Mouse (Mus musculus) kidney, adult 8-10 months (tissue): ENCODE results near the gene Tns3.
A peak's percentile ranks its signal among the peaks of the same experiment; 100 is the strongest.

ENCODE experiments used
- DNase-seq, 2 experiments: peaks; one replicate each; pipeline ENCODE4 v3.0.0; 2022

The Tns3 gene

GRCm38 (mm10) chr11:8467403-8468160, 196.8 kb downstream of the Tns3 start:
- DNase-seq: no peak

DNA sequence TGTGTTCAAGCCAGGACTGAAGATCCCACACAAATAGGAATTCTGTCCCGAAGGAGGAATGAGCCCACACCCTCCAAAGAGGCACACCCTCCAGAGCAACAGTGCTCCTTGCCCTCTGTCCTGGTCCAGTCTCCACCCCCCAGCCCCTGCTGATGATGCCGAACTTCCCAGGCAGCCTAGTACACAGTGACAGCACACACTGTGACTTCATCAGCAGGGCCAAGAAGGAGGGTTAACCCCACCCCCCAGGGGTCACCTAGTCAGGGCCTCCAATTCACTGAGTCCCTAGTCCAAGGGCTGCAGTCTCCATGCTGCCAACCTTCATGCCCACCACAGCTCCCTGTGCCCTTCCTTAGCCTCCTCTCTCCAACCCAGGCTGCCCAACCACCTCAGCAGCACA, 200.5 kb downstream of the Tns3 start:
- no peak for DNase-seq

DNA sequence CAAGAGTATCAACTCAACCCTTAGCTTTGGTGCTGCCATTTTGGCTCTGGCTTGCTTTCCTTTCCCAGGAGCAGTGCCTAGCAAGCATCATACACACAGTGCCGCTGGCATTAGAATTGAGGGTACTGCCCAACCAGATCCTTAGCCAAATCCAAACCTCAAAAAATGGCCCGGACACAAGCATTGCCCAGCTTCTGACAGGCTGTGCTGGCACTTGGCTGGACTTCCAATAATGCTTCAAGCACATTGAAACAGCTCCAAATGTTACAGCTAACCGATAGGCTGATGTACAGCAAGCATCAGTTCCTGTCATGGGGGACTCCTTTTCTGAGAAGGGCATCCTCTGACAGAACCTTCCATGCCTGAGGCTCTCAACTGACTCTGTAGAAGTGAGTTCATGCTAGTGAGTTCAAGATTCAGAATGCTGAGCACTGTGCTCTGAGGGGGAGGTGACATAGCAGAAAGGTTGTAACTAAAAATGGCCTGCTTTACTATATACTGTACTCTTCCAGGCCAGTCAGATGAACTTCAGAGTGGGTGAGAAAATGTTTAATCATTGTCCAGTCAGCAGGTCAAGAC, 201.4 kb downstream of the Tns3 start:
- no peak for DNase-seq

GRCm38 (mm10) chr11:8460835-8461234, 203.5 kb downstream of the Tns3 start:
- DNase-seq: no peak

DNA sequence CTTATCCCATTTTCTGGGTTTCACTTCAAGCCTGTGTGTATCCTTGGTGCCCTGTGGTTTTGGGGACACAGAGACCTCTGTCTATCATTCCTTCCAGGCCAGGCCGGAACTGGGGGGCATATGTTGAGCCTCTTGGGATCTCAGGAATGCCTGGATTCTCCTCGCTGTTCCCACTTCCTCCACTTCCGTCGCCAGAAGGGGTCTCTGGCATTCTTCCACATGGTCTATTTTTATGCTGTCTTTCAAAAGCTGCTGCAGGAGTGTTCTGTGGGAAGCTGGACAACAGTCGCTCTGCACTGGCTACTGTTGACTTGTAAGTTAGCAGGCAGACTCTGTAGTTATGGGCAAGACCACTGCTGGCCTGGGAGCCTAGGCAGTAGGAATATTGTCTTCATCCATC, 206.4 kb downstream of the Tns3 start:
- peak; percentile 15 to 29 for DNase-seq

DNA sequence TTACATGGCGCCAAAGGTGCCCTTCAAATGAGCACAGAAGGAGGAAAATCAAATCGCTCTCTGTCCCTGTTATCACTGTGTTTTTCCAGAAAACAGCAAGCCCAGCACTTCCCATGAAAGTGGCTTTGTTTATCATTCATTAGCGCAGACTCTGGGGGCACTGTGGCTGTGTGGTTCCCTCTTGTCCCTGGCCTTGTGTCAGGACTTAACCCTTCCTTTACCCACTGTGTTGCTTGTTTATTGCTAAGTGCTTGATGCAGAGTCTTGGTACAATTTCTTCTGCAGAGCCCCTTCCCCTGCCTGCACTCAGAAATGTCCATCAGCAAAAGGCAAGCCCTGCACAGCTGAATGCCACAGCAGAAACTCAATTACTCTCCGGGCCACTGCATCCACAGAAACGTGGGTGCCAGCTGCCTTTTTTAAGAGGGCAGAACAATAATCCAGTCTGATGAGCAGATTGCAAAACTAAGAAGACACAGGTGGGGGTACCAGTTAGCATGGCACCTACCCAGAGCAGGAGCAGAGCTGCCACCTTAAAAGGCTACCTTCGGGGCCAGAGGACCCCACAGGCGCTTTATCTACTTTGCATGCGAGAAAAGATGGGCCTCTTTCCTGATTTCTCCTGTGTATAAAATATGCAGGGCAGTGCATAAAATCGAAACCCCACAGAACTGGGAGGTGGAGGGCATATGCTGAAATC, 207.6 kb downstream of the Tns3 start:
- no peak for DNase-seq

DNA sequence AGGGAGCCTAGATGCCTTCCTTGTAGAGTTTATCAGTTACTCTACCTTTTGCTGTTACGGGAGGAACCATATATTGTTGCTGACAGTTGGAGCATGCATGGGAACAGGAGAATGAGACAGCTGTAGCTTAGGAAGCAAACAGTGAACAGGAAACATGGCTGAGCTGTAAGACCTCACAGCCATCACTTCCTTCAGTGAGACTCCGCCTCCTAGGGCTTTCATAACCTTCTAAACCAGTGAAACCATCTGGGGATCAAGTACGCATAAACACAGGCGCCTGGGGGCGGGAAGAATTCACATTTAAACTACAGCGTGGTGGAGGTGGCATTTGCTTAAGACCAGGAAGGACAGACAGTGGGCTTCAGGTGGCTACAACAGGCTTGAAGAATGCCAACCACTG, 208.7 kb downstream of the Tns3 start:
- no peak for DNase-seq

- DNase-seq: no peak
These were observed 211.1 kb downstream of the Tns3 start for GRCm38 (mm10) chr11:8453252-8453651.

- no peak for DNase-seq
These were observed 212.6 kb downstream of the Tns3 start for GRCm38 (mm10) chr11:8451597-8452201.

GRCm38 (mm10) chr11:8450540-8450939, 213.8 kb downstream of the Tns3 start:
- DNase-seq: no peak

DNA sequence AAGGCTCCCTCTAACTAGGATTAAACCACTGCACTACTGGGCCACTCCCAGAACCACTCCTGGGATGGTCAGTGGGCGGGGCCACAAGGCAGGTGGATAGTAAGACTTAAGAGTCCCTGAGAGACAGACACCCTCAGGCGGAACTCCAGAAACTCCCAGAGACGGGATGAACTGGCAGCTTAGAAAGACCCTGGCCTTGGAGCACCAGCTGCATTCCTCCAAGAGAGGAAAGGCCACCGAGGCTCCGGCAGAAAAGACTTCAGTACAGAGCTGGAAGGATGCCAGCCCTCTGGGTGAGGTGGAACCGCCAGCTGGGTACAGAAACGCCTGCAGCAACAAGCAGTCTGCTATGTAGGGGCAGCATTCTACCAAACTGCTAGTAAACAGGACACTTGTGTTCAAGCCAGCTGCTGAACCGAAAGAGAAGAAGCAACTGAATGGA, 218.4 kb downstream of the Tns3 start:
- DNase-seq: peak; percentile 53 to 60

GRCm38 (mm10) chr11:8444759-8445422, 219.4 kb downstream of the Tns3 start:
- no peak for DNase-seq

DNA sequence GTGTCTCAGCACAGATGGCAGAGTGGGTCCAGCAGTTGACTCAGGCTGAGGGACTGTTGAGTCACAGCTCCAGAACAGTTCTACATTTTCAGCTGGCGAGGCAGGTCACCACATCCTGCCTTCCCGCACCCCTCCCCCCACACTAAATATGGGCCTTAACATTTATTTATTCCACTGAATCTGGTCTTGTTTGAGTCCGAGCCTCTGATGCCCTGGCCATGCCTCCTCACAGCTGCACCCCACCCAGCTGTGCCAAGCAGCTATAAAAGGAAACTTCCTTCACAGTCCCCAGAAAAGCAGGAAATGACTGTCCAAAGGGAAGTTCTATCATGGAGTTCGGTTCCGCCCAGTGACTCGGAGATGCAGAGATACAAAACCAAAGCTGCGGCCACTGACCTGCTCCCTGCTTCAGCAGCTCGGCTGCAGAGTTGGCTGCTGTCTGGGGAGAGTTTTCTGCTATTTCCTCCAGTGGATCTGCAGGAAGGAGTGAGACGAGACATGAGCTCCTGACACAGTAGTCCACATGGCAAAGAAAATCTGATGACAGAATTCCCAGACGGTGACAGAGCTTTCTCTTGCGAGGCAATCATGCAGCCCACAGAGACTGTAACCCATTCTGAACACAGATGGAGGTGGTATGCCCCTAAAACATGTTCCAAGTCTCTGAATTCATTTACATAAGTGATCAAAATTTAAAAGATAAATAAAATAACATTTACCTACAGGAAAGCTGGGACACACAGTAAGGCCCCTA, 220.6 kb downstream of the Tns3 start:
- DNase-seq: peak; percentile 49 to 52

GRCm38 (mm10) chr11:8440706-8441105, 223.6 kb downstream of the Tns3 start:
- DNase-seq: no peak

DNA sequence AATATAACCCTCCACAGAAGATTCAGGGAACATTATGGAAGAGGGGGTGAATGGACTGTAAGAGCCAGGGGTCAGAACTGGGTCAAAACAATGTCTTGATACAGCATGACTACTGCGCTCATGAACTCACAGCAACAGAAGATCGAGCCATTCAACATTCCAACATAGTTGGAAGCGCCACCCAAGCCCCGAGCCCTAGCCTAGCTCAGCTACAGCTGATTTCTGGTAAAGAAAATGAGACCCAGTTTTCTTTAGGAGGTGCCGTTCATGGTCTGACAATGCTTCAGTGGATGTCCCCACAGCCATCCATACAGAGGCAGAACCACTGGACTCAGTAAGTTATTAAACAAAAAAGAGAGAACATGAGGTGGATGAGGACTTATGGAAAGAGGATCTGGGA, 224.1 kb downstream of the Tns3 start:
- DNase-seq: no peak

DNA sequence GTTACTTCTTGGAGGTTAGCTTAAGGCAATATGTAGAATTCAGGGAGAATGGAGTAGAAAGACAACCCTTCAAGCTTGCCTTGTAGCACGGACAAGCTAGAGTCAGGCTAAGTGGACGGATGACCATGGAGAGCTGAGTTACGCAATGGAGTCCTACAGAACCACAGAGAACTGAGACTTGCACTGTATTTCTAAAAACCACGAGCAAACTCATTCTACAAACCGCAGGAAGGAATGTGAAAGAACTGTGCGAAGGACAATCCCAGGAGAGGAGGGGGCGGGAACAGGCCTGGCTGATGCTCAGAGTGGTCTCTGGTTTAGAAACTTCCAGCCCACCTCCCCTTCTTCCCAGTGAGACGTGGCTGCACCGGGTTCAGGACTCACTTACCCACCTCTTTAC, 225.3 kb downstream of the Tns3 start:
- DNase-seq: no peak

GRCm38 (mm10) chr11:8438269-8438668, 226.1 kb downstream of the Tns3 start:
- no peak for DNase-seq

- DNase-seq: no peak
These were observed 229.2 kb downstream of the Tns3 start for GRCm38 (mm10) chr11:8435101-8435500.

DNA sequence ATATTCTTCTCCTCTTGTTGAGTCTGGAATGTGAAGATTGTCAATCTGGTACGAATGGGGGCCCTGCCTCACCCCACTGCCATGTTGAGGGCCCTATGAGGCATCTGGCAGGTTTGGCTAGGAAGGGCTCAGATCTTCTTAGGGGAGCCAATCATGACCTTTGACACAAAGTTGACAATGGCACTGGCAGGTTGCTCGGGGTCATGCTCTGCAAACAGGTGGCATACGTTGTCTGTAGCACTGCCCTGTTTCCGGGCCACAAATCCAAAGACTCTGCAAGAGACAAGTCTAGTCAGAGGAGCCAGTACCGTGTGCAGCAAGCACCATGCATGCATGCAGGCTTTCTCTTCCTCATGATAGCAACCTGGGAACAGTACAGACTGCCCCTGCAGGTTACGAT, 230.0 kb downstream of the Tns3 start:
- no peak for DNase-seq

GRCm38 (mm10) chr11:8433443-8433842, 230.9 kb downstream of the Tns3 start:
- no peak for DNase-seq

- DNase-seq: no peak
These were observed 231.4 kb downstream of the Tns3 start for GRCm38 (mm10) chr11:8432941-8433340.

DNA sequence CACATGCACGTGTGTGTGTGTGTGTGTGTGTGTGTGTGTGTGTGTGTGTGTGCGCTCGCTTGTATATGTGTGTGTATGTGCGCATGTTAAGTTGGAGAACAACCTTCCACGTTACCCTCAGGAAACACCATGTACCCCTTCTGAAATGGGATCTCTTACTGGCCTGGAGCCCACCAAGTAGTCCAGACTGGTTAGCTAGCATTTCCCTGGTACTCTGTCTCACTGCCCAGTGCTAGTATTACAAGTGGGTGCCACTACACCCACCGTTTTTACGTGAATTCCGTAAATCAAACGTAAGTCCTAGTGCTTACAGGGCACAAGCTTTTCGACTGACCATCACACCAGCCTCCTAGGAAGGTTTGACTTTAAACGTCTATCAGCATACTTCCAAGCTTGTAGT, 236.7 kb downstream of the Tns3 start:
- DNase-seq: no peak

- DNase-seq: no peak
These were observed 239.1 kb downstream of the Tns3 start for GRCm38 (mm10) chr11:8425226-8425570.
